Mouse (Mus musculus): ENCODE results near the gene Cd302.

- TF ChIP-seq GATA1 (IDR thresholded peaks at IDR 0.05; ENCODE audit: borderline replicate concordance, low read length), result no peak
- TF ChIP-seq FLI1 (IDR thresholded peaks at IDR 0.05; ENCODE audit: low read length), result no peak
These were observed at the start of gene Cd302 for GRCm38 (mm10) chr2:60284467-60284821.
